Mouse (Mus musculus) E14TG2a.4 (cell line): ENCODE results near the gene Car12.

Experiments used
- CTCF ChIP-seq: conservative IDR thresholded peaks from 2 replicates; pipeline ENCODE4 v1.5.1; 2014; ENCODE audit warnings: low read length
- NANOG ChIP-seq: IDR thresholded peaks from 2 replicates; pipeline ENCODE4 v1.6.1; 2014; ENCODE audit warnings: borderline replicate concordance, low read length, mixed read lengths

GRCm38 (mm10) chr9:66752849-66753248 lies 39.4 kb downstream of the Car12 start:
- TF ChIP-seq CTCF (no peak), NANOG (no peak)
